Mouse (Mus musculus): ENCODE data around the gene Atp5j. TPM values are rescaled to one million over a fixed set of nuclear protein-coding genes. Genes with fewer than 3 reads are reported as not detected.
A peak's percentile ranks its signal among the peaks of the same experiment; 100 is the strongest.

Gene Atp5j
- polyA plus RNA-seq, 1 experiment, result 421 TPM

DNA sequence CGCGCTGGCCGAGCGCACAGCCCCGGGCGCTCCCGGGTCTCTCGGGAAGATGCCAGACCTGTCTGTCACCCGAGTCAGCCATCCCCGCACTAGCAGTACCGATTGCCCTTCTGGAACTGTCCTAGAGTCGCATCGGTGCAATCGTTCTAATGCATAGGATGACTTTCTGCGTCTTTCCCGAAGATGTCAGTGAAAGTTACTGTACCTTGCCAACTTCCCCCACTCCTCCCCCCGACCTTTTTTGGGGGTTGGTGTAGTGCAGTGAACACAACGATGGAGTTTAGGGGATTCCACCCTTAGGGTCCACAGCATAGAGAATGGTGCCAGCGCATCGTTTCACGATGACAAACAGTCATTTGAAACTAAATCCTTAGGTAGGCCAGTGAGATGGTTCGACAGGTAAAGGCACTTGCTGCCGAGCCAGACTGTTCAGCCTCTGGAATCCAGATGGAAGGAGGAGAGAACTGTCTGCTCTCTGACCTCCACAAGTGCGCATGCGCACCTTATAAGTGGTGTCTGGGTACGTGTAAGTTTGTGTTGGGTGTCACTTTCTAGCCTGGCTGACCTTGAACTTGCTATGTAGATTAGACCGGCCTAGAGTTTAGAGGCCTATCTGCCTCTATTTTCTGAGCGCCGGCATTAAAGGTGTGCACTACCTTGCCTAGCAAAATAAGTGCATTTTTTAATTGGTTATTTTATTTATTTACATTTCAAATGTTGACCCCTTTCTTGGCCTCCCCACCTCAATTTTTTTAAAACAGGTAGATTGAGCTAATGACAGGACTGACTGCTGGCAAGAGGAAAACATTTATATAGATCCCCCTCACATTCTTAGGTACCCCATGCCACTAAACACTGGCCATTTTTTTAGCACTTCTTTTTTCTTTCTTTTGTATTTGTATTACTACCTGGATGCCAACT, 658 bp upstream of the Atp5j start:
- Histone ChIP-seq H3K9ac (ENCODE audit: low read depth, poor library complexity, severe bottlenecking) (peak overlapping the region; percentile 81), H3K9me3 (replicated peaks; ENCODE audit: control insufficient read depth, insufficient read depth, low read length, poor library complexity, severe bottlenecking) (no peaks in the 10 kb centered on the region), H3K36me3 (ENCODE audit: control insufficient read depth, insufficient read depth, low read length, poor library complexity, severe bottlenecking) (peaks cover 23% of the 10 kb centered on the region), H3K27ac (ENCODE audit: insufficient read depth, low read length) (peak overlapping the region; percentile 88), H3K27me3 (ENCODE audit: control insufficient read depth, insufficient read depth, low read length, poor library complexity, severe bottlenecking) (no peaks in the 10 kb centered on the region), H3K4me3 (ENCODE audit: low read depth, low read length) (peak overlapping the region; percentile 98), H3K4me1 (ENCODE audit: control insufficient read depth, insufficient read depth, low read length) (peaks cover 2% of the 10 kb centered on the region)
- TF ChIP-seq CTCF (IDR thresholded peaks at IDR 0.05; ENCODE audit: low read depth, low read length) (no peak), EP300 (IDR thresholded peaks at IDR 0.05; ENCODE audit: insufficient read depth, low read depth, low read length) (no peak), POLR2A (IDR thresholded peaks at IDR 0.05; ENCODE audit: insufficient read depth, low read length) (no peak)

DNA sequence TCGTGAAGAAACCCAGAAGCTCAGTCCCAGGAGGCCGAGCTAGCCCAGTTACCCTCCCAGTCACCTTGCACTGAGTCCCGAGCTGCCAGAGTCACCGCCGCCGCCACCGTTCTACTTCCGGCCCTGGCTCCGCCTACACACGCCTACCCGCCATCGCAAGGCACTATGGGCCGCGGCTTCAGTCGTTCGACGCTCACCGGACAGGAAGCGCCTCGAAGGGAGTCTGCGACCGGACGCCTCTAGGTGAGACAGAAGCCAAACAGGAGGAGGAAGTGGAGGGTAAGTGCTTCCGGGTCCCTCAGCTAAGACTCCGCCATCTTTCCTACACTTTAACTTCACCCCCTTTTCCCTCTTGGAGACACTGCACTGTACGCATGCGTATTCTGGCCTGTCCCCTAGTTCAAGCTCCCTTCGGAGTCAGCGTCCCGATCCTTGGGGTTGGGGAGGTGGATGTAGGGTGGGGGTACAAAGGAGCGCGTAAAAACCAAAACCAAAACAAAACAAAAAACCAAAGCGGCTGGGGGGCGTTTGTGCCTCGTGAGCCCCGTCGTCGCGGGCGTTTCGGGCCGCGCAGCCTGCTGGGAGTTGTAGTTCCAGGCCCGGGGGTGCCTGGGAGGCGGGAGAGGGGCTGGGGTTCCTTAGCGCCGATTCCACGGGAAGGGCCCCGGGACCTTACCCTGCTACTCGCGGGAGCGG, 532 bp downstream of the Atp5j start, which contains the start of gene Gabpa:
Gabpa (plus strand) TSS at position 181 of the 696 bp plus-strand sequence.
- H3K4me1 ChIP-seq (ENCODE audit: control insufficient read depth, insufficient read depth, low read length), result peaks cover 2% of the 10 kb centered on the region
- H3K27me3 ChIP-seq (ENCODE audit: control insufficient read depth, insufficient read depth, low read length, poor library complexity, severe bottlenecking), result no peaks in the 10 kb centered on the region
- TF ChIP-seq POLR2A (IDR thresholded peaks at IDR 0.05; ENCODE audit: insufficient read depth, low read length) (peak; percentile 69), EP300 (IDR thresholded peaks at IDR 0.05; ENCODE audit: insufficient read depth, low read depth, low read length) (0 out of 2 replicates have a peak, but pooled peaks have one; percentile 4), CTCF (IDR thresholded peaks at IDR 0.05; ENCODE audit: low read depth, low read length) (no peak)
- H3K36me3 ChIP-seq (ENCODE audit: control insufficient read depth, insufficient read depth, low read length, poor library complexity, severe bottlenecking), result peaks cover 24% of the 10 kb centered on the region
- H3K9ac ChIP-seq (ENCODE audit: low read depth, poor library complexity, severe bottlenecking), result peak within 1 kb of the TSS; percentile 81
- peak within 1 kb of the TSS; percentile 97 for H3K27ac ChIP-seq (ENCODE audit: insufficient read depth, low read length)
- H3K4me3 ChIP-seq (ENCODE audit: low read depth, low read length), result peak within 1 kb of the TSS; percentile 98
- H3K9me3 ChIP-seq (replicated peaks; ENCODE audit: control insufficient read depth, insufficient read depth, low read length, poor library complexity, severe bottlenecking), result no peaks in the 10 kb centered on the region

DNA sequence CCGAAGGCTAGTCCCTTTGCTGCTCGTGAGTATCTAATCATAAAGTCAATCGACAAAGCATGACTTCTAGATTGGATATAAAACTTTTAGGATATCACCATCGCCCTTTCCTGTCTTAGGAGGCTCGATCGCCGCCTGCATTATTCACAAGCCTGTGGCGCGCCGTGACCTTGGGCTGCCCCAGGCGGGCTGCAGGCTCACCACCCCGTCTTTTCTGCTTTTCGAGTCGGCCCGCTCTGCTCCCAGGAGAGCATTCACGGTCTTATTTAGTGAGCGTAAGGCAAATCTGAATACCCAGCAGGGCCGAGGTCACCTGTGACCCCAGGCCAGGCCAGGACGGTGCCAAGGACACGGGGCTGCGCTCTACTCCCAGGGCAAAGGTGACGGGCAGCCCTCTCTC, 1.1 kb downstream of the Atp5j start:
- no peaks in the 10 kb centered on the region for H3K27me3 ChIP-seq (ENCODE audit: control insufficient read depth, insufficient read depth, low read length, poor library complexity, severe bottlenecking)
- peaks cover 2% of the 10 kb centered on the region for H3K4me1 ChIP-seq (ENCODE audit: control insufficient read depth, insufficient read depth, low read length)
- H3K36me3 ChIP-seq (ENCODE audit: control insufficient read depth, insufficient read depth, low read length, poor library complexity, severe bottlenecking), result peaks cover 25% of the 10 kb centered on the region
- peak overlapping the region; percentile 97 for H3K27ac ChIP-seq (ENCODE audit: insufficient read depth, low read length)
- no peaks in the 10 kb centered on the region for H3K9me3 ChIP-seq (replicated peaks; ENCODE audit: control insufficient read depth, insufficient read depth, low read length, poor library complexity, severe bottlenecking)
- H3K9ac ChIP-seq (ENCODE audit: low read depth, poor library complexity, severe bottlenecking), result peak overlapping the region; percentile 81
- H3K4me3 ChIP-seq (ENCODE audit: low read depth, low read length), result peak overlapping the region; percentile 98
- TF ChIP-seq POLR2A (IDR thresholded peaks at IDR 0.05; ENCODE audit: insufficient read depth, low read length) (no peak), EP300 (IDR thresholded peaks at IDR 0.05; ENCODE audit: insufficient read depth, low read depth, low read length) (no peak), CTCF (IDR thresholded peaks at IDR 0.05; ENCODE audit: low read depth, low read length) (no peak)

DNA sequence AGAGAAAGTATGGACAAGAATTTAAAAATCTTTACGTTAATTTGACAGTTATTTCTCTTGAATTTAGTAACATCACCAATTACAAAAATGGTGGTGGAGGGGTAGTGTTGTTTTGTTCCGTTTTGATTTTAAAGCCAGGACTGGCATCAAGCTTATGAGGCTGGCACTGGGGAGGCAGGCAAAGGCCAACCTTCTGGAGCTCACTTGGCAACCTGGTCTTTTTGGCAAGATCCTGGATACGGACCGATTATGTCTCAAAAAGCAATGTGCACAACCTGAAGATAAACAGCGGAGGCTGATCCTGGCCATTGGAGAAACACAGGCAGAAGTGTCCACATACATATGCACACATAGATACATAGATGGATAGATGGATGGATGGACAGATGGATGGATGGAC, 2.7 kb downstream of the Atp5j start:
- Histone ChIP-seq H3K27me3 (ENCODE audit: control insufficient read depth, insufficient read depth, low read length, poor library complexity, severe bottlenecking) (no peaks in the 10 kb centered on the region), H3K27ac (ENCODE audit: insufficient read depth, low read length) (no peak overlapping the region), H3K36me3 (ENCODE audit: control insufficient read depth, insufficient read depth, low read length, poor library complexity, severe bottlenecking) (peaks cover 37% of the 10 kb centered on the region), H3K4me1 (ENCODE audit: control insufficient read depth, insufficient read depth, low read length) (peaks cover 2% of the 10 kb centered on the region), H3K4me3 (ENCODE audit: low read depth, low read length) (no peak overlapping the region), H3K9ac (ENCODE audit: low read depth, poor library complexity, severe bottlenecking) (no peak overlapping the region), H3K9me3 (replicated peaks; ENCODE audit: control insufficient read depth, insufficient read depth, low read length, poor library complexity, severe bottlenecking) (no peaks in the 10 kb centered on the region)
- TF ChIP-seq POLR2A (IDR thresholded peaks at IDR 0.05; ENCODE audit: insufficient read depth, low read length), result no peak
- no peak for TF ChIP-seq CTCF (IDR thresholded peaks at IDR 0.05; ENCODE audit: low read depth, low read length)
- no peak for TF ChIP-seq EP300 (IDR thresholded peaks at IDR 0.05; ENCODE audit: insufficient read depth, low read depth, low read length)

DNA sequence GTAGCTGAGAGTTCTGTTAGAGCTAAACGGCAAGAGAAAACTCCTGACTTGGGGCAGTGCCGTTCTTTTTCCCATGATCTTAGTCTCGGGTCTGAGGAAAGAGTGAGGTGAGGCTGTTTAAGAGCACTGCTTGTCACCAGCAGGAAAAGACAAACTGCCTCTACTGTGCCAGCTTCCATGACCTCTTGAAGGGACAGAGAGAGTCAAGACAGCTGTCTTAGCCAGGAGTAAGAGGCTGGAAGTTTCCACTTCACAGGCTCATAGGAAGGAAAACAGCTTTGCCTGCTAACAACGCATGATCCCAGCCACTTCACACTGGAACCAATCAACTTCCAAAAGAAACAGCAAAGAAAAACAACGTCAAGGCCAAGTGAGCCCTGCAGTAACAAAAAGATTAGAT, 3.7 kb downstream of the Atp5j start:
- H3K4me3 ChIP-seq (ENCODE audit: low read depth, low read length), result no peak overlapping the region
- no peaks in the 10 kb centered on the region for H3K27me3 ChIP-seq (ENCODE audit: control insufficient read depth, insufficient read depth, low read length, poor library complexity, severe bottlenecking)
- H3K9me3 ChIP-seq (replicated peaks; ENCODE audit: control insufficient read depth, insufficient read depth, low read length, poor library complexity, severe bottlenecking), result no peaks in the 10 kb centered on the region
- H3K9ac ChIP-seq (ENCODE audit: low read depth, poor library complexity, severe bottlenecking), result no peak overlapping the region
- peaks cover 47% of the 10 kb centered on the region for H3K36me3 ChIP-seq (ENCODE audit: control insufficient read depth, insufficient read depth, low read length, poor library complexity, severe bottlenecking)
- no peak for TF ChIP-seq POLR2A (IDR thresholded peaks at IDR 0.05; ENCODE audit: insufficient read depth, low read length)
- no peak for TF ChIP-seq EP300 (IDR thresholded peaks at IDR 0.05; ENCODE audit: insufficient read depth, low read depth, low read length)
- TF ChIP-seq CTCF (IDR thresholded peaks at IDR 0.05; ENCODE audit: low read depth, low read length), result no peak
- no peaks in the 10 kb centered on the region for H3K4me1 ChIP-seq (ENCODE audit: control insufficient read depth, insufficient read depth, low read length)
- no peak overlapping the region for H3K27ac ChIP-seq (ENCODE audit: insufficient read depth, low read length)
